Mouse (Mus musculus) ovary, postnatal 14 days (tissue): ENCODE data around the gene Mylk.
"Not testable (repeated sequence)": the region's sequence is repeated elsewhere in the genome, so short reads cannot be mapped to it uniquely, and the experiment has no call there.

ENCODE experiments used
- DNase-seq: peaks from one replicate; pipeline ENCODE4 v3.0.0; 2022; ENCODE audit warnings: low spot score

The Mylk gene

DNA sequence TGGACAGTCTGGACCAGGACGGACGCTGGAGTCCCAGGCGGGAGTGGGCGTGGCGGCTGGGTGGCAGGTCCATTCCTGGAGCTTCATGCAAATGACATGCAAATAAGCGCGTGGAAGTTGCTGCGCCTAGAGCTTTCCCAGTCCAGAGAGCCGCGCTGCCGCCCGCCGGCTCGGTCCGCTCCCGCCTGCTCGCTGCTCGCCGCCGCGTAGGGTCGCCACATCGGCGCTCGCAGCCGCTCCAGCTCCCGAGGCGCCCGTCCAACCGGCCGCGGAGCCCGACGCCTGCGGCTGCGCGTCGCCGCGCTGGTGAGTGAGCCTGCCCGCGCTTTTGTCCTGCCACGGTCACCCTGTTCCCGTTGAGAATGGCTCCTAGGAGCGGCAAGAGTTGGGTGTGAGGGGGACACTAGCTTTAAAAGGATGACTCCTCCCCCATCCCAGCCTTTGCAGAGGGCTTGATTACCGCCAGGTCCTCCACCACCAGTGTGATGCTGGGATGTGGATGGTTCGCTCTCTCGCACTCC, at the start of gene Mylk:
Gene Mylk, plus strand, starts transcription at position 146 of the 521 bp plus-strand sequence.
- DNase-seq = peak; percentile 76

DNA sequence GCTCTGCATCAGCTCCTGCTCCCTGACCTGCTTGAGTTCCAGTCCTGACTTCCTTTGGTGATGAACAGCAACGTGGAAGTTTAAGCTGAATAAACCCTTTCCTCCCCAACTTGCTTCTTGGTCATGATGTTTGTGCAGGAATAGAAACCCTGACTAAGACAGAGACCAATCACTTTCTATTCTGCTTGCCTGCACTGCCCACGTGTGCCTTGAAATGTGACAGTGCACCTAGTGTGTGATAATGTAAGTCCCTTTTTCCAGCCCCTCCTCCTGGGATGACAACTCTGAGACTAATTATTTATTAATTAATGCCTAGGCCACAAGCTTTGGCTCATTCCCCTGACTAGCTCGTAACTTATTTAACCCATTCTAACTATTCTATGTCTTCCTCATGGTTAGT, 46.3 kb upstream of the Mylk start:
- DNase-seq = not testable (repeated sequence)

GRCm38 (mm10) chr16:34700165-34700827, 44.7 kb upstream of the Mylk start:
- peak; percentile 52 for DNase-seq

- no peak for DNase-seq
Measured at GRCm38 (mm10) chr16:34700828-34701216, 44.2 kb upstream of the Mylk start.

- DNase-seq = no peak
Measured at GRCm38 (mm10) chr16:34706019-34706418, 39.0 kb upstream of the Mylk start.

GRCm38 (mm10) chr16:34706487-34706946, 38.5 kb upstream of the Mylk start:
- peak; percentile 5 for DNase-seq

DNA sequence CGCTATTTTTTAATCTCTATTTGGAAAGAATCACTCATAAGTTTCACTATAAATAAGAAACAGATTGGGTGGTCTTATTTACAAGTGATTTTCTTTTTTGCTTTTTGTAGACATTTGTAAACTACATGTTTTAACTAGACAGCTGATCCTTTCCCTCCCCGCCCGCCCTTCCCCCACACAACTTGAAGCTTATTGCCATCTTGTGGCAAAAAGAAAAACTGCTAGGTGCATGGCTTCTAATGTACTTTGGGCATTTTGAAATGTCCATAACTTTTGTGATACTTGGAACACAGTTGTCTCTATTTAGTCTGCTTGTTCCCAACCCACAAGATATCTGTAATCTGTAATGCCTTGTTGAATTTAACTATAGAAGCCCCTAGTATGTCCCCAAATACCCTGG, 33.5 kb upstream of the Mylk start:
- no peak for DNase-seq

DNA sequence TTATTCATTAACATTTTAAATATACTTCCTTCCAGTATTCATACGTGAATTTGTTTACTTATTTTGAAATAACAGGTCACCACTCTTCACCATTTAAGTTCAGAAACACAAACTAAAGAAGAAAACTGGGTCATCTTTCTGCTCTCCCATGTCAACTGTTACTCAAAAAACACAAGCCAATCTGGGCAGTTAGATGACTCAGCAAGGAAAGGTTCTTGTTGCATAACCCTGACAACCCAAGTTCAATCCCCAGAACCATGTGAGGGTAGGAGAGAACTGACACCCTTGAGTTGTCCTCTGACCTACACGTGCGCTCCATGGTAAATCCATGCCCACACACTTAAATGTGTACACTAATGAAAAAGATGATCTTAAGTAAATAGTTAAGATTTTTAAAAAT, 19.9 kb upstream of the Mylk start:
- DNase-seq = no peak

DNA sequence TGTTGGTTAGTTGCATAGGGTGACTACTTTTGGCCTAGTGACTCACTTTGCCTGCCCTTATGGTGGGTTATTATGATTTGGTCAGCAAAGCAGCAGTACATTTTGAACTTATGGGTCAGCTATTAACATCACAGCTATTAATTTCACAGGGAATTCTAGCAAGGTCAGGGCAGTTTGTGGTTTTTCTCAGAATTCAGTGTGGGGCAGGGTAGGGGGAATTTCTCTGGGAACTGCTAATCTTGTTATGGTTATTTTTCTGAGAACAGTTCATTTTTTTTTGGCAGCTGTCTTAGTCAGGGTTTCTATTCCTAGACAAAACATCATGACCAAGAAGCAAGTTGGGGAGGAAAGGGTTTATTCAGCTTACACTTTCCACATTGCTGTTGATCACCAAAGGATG, 16.4 kb upstream of the Mylk start:
- not testable (repeated sequence) for DNase-seq

DNA sequence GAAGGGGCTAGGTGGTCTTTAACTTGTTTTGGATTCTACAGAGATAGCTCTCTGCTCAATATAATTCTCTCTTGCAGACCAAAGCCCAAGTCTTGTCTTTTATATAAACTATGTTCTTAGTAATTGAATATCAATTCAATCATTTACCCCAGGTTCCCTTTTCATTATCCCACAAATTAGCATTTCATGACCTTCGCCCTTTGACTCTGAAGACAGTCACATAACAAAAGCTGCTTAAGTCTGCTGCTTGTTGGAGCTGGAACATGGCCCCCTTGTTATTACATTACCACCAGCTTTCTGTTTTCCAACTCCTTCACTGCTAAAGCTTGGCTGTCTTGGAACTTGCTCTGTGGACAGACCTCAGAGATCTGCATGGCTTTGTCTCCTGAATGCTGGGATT, 15.6 kb upstream of the Mylk start:
- DNase-seq = no peak

DNA sequence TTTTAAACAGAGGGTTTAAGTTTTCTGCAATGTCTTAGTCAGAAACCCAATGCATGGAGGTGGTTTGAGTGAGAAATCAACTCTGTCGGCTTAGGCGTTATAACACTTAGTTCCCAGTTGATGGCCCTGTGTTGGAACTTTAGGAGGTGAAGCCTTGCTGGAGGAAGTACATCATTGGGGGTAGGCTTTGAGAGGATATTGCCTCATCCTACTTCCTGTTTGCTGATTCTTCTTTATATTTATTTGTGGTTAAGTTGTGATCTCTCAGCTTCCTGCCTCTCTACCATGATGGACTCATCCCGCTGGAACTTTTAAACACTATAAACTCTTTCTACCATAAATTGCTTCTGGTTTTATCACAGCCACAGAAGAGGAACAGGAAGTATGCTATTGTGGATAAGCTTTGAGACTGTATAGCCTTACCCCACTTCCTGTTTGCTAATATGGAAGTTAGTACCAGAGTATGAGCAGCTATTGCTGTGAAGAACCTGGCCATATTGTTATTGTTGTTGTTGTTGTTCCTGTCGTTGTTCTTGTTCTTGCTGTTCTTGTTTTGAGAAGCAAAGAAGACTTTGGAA, 6.3 kb upstream of the Mylk start:
- no peak for DNase-seq

DNA sequence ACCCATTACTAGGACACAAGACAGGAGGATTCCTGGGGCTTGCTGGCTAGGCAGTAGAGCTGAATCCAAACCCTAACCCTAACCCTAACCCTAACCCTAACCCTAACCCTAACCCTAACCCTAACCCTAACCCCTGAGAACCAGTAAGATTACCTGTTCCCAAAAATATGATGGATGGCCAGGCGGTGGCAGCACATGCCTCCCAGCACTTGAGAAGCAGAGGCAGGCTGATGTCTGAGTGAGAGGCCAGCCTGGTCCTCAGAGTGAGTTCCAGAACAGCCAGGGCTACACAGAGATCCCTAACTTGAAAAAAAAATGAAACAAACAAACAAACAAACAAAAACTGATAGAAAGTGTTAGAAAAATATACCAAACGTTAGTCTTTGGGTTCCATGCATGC, 2.1 kb upstream of the Mylk start:
- DNase-seq = no peak

DNA sequence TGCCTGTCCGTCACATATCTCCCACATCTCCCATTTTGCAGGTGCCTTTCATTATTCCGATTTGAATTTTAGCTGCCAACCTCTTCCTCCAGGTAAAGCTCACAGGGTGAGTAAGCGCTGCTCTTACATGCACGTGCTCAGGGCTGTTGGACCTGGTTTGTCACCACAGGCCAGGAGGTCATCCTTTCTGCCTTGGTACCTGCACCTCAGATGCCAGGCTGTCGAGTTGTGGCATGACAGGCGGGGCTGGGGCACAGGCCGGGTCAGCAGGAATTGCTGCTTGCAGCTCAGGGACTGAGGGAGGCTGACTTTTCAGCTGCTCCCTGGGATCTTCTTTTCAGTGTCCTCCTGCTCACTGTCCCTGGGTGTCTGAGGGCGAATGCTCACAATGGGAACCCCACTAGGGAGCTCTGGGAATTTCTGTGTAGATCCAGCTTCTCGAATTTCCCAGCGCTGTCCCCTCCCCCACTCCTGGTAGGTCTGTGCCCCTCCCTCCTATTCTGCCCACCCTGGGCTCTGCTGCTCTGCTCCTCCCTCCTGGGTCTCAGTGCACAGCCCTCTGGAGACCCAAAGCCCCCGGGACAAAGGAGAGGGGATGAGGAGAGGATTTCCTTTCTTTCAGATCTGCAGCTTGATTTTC, 3.2 kb downstream of the Mylk start:
- DNase-seq = no peak

GRCm38 (mm10) chr16:34749536-34749935, 4.5 kb downstream of the Mylk start:
- peak; percentile 9 for DNase-seq

- DNase-seq = no peak
Measured at GRCm38 (mm10) chr16:34752026-34752425, 7.0 kb downstream of the Mylk start.

GRCm38 (mm10) chr16:34752977-34753376, 8.0 kb downstream of the Mylk start:
- no peak for DNase-seq

- DNase-seq = no peak
Measured at GRCm38 (mm10) chr16:34756991-34757390, 12.0 kb downstream of the Mylk start.

- no peak for DNase-seq
Measured at GRCm38 (mm10) chr16:34758205-34758604, 13.2 kb downstream of the Mylk start.

DNA sequence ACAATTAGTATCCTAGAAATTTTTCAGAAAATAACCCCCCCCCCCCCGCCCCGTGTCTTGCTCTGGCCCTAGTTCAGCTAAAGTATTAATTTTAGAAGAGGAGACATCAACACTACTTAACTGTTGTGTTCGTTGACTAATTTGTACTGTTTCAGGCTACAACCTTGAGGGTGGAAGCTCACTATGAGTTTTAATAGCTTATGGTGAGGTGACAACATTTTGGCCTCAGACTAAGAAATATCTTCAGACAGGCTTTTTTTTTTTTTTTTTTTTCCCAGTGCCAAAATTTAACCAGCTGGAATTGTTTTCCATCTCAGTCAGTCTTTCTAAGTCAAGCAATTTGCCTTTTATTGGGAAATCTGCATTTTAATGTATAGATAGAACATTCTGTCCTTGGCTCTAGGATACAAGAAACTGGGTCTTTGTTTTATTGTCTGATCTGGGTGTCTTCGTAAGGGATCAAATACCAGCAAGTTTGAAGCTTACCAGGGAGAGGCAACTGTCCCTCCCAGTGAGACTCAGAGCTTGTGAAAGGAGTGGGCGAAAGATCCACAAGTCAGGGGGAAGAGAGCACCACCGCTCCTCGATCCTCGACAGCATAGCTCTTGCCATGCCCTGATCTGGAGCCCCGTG, 19.1 kb downstream of the Mylk start:
- no peak for DNase-seq

GRCm38 (mm10) chr16:34765666-34766065, 20.7 kb downstream of the Mylk start:
- DNase-seq = no peak

GRCm38 (mm10) chr16:34766193-34766592, 21.2 kb downstream of the Mylk start:
- DNase-seq = no peak

DNA sequence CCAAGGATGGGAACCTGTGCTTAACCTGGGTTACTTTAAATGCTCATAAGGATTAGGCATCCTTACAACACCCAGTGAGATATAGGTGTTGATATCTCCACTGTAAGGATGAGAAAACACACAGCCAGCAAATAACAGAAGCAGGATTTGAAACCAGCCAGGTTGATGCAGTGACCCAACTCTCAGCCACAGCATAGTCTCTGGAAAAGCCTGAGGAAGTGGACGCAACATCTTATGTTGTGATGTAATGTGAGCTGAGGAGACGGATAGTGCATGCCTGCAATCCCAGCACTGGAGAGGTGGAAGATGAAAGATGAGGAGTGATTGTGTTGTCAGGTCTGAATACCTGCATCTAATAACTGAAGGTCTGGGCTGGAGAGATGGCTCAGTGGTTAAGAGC, 22.4 kb downstream of the Mylk start:
- no peak for DNase-seq

DNA sequence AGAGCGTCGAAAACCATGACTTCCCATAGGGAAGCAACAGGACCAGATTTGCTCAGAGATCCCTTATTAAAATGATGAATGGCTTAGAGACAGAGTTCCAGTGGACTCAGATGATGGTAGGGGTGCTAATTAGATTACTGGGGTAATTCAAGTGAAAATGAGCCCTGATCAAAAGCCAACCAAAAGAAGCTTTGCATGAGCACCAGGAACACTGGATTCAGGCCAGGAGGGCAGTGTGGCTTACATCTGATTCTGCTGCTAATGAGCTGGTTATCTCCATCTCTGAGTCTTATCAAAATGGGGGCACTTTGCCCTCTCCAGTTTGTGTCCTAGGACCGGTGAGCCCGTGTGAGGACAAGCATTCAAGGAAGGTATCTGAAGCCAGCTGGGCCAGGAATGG, 23.4 kb downstream of the Mylk start:
- no peak for DNase-seq
